Mouse (Mus musculus) inflammation-experienced regulatory T-cells, adult 6 months (primary cell): ENCODE measurements around the gene Gm11007. TPM values are rescaled to one million over a fixed set of nuclear protein-coding genes. Genes with fewer than 3 reads are reported as not detected.
"Not testable (repeated sequence)": the region's sequence is repeated elsewhere in the genome, so short reads cannot be mapped to it uniquely, and the experiment has no call there.

ENCODE experiments used
- ATAC-seq: one replicate; pipeline ENCODE4 v1.8.0; 2017
- polyA plus RNA-seq, 3 experiments: library from polyadenylated mRNA; unstranded; fragments of 100-300 nt; shearing (Covaris generic); gene quantifications; one replicate each; pipeline ENCODE4 v1.2.1; 2017

Gene Gm11007
- 10 to 100 TPM in 1 of 3 experiments, 1 to 10 TPM in 1, not detected in 1; 7.6 to 17.4 TPM for polyA plus RNA-seq

GRCm38 (mm10) chr2:175643678-175644077, at the start of gene Gm11007:
TSS of gene Gm11007 (plus strand) at chr2:175643978.
- not testable (repeated sequence) for ATAC-seq

Other genes starting within 250 kb of the Gm11007 start
- gene Gm4724, start 208.2 kb upstream of the Gm11007 start, polyA plus RNA-seq: 10 to 100 TPM; 20.7 to 27.7 (median 21.4) TPM
- gene Zfp965, start 174.0 kb upstream of the Gm11007 start, polyA plus RNA-seq: 10 to 100 TPM in 1 of 3 experiments, 1 to 10 TPM in 2; 8.6 to 11.3 (median 8.8) TPM
- 1 to 10 TPM in 2 of 3 experiments, not detected in 1; 8.1 to 8.8 TPM for gene Zfp969, start 59.7 kb downstream of the Gm11007 start, polyA plus RNA-seq
- gene Gm2007, start 97.6 kb downstream of the Gm11007 start, polyA plus RNA-seq: 10 to 100 TPM in 1 of 3 experiments, 1 to 10 TPM in 1, not detected in 1; 7.6 to 17.4 TPM
- gene Gm14288, start 157.1 kb downstream of the Gm11007 start, polyA plus RNA-seq: 1 to 10 TPM in 1 of 3 experiments, under 1 TPM in 1, not detected in 1; 0.93 to 1.8 TPM
- 10 to 100 TPM in 2 of 3 experiments, 1 to 10 TPM in 1; 5.8 to 17.3 (median 13.1) TPM for gene Gm6710, start 225.2 kb downstream of the Gm11007 start, polyA plus RNA-seq